Mouse (Mus musculus) liver, embryonic 14 days (tissue): ENCODE results near the gene Plpp6. TPM values are rescaled to one million over a fixed set of nuclear protein-coding genes. Genes with fewer than 3 reads are reported as not detected.

Experiments
- polyA plus RNA-seq: library from polyadenylated mRNA; depleted of rRNA; stranded (reverse); fragments of >200 nt; gene quantifications from 2 replicates; pipeline ENCODE4 v1.2.3, GENCODE M21; 2012; rRNA removed

Gene Plpp6
- polyA plus RNA-seq: 1.3 and 1.6 TPM in 2 replicates

DNA sequence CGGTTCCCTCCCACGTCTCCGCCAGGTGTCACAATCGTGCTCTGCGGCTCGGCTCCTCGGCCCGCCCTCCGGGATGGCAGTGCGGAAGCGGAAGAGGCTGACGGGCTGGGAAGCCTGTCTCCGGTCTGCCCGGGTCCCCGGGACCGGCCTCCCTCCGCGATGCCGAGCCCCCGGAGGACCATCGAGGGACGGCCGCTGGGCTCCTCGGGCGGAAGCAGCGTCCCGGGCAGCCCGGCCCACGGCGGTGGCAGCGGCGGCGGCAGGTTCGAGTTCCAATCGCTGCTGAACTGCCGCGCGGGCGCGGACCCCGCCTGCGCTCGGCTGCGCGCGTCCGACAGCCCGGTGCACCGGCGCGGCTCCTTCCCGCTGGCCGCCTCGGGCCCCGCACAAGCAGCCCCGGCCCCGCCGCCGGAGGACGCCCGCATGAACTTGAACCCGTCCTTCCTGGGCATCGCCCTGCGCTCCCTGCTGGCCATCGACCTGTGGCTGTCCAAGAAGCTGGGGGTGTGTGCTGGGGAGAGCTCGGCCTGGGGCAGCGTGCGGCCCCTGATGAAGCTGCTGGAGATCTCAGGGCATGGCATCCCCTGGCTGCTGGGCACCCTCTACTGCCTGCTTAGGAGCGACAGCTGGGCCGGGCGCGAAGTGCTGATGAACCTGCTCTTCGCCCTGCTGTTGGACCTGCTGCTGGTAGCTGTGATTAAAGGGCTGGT lies at the start of gene Plpp6:
Plpp6 (plus strand) TSS at position 112 of the 710 bp plus-strand sequence.

DNA sequence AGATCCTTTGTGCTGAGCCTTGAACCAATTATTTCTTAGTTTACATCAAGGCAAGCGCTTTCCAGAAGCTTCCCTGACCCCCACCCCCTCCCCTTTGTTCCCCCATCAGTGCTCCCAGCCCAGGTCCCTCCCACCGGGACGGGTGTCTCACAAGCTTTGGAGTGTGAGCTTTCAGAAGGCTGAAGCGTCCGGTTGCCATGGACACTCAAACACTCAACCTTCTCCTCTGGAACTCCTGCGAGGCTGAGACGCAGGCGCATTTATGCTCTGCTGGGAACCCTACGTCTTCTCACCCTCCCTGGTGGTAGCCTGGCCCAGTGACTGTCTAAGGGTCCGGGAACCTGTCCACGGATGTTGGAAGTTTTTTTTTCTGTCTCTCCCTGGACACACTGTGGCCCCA lies 3.9 kb downstream of the Plpp6 start, which contains the start of gene 4430402I18Rik:
4430402I18Rik (minus strand) TSS at position 149 of the 400 bp plus-strand sequence.

DNA sequence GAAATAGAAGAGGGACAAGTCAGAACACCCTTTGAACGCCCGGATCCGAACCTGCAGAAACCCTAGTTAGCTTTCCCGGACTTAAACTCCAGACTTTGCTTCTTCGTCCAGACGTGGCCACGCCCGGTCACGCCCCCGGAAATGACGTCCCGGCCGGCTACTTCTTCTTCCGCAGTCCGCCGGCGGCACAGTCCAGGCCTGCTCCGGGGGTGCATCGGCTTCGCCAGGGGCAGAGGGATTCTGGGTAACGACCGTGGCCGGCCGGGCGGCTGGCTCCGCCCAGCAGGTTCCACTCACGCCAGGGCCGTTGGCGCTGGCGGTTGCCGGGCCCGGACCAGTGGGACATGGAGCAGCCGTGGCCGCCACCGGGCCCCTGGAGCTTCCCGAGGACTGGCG lies 26.4 kb downstream of the Plpp6 start, which contains the start of gene Cdc37l1:
Cdc37l1 (plus strand) TSS at position 159 of the 396 bp plus-strand sequence.

Other genes with a start within 250 kb of the Plpp6 start
- gene Slc1a1, start 128.9 kb upstream of the Plpp6 start, polyA plus RNA-seq: under 0.01 TPM in 1 of 2 replicates, not detected in the other
- gene 4430402I18Rik, start 3.8 kb downstream of the Plpp6 start, polyA plus RNA-seq: 1.7 TPM in 2 replicates
- gene Cdc37l1, start 26.4 kb downstream of the Plpp6 start, polyA plus RNA-seq: 8.1 and 9.6 TPM in 2 replicates
- gene Ak3, start 84.0 kb downstream of the Plpp6 start, polyA plus RNA-seq: 15.3 and 17.6 TPM in 2 replicates
- gene Rcl1, start 137.4 kb downstream of the Plpp6 start, polyA plus RNA-seq: 26.8 and 34.6 TPM in 2 replicates